Mouse (Mus musculus) CD4-positive, CD25-positive, alpha-beta regulatory T cell, adult 2 months (primary cell): ENCODE measurements around the gene Stx8.

Experiments used
- DNase-seq: peaks from one replicate; pipeline ENCODE4 v3.0.0-alpha.2; 2012; ENCODE audit warnings: low read depth, low spot score

Gene Stx8

GRCm38 (mm10) chr11:67965905-67966878 lies at the start of gene Stx8:
TSS of gene Stx8 (plus strand) at chr11:67966193.
- peak; percentile 95 for DNase-seq

GRCm38 (mm10) chr11:67917126-67917525 lies 48.9 kb upstream of the Stx8 start:
- DNase-seq: no peak

GRCm38 (mm10) chr11:67919593-67919992 lies 46.4 kb upstream of the Stx8 start:
- DNase-seq: no peak

GRCm38 (mm10) chr11:67920226-67920960 lies 45.6 kb upstream of the Stx8 start:
- no peak for DNase-seq

DNA sequence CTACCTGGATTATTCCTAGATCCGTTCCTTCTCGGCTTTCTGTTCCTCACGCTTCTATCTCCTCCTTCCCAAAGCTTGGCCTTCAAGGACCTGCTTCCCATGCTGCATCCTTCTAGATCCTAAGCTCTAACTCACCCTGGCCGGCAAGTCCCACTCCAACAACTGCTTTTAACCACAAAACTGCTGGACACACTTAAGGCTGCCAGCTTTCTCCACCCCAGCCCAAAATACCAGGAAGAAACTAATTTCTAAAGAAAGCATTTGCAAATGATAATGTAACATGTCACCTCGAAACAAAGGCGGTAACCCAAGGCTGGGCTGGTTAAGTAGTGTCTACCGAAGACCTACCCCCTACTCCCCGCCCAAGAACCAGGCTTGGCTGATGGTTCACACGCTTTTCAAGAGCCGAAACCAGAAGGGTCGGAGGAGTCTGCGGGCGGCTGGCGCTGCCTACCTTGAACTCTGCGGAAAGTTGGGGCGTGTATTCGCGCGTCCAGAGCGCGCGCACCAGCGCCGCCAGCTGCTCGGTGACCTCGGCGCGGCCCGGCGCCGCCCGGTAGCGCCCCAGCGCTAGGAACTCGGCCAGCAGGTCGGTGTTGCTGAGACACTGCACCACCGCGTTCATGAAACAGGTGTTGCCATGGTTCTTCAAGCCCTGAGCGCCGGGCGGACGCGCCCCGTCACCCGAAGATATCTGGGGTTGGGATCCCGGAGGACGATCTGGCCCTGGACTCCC lies 44.7 kb upstream of the Stx8 start:
- DNase-seq: peak; percentile 7

DNA sequence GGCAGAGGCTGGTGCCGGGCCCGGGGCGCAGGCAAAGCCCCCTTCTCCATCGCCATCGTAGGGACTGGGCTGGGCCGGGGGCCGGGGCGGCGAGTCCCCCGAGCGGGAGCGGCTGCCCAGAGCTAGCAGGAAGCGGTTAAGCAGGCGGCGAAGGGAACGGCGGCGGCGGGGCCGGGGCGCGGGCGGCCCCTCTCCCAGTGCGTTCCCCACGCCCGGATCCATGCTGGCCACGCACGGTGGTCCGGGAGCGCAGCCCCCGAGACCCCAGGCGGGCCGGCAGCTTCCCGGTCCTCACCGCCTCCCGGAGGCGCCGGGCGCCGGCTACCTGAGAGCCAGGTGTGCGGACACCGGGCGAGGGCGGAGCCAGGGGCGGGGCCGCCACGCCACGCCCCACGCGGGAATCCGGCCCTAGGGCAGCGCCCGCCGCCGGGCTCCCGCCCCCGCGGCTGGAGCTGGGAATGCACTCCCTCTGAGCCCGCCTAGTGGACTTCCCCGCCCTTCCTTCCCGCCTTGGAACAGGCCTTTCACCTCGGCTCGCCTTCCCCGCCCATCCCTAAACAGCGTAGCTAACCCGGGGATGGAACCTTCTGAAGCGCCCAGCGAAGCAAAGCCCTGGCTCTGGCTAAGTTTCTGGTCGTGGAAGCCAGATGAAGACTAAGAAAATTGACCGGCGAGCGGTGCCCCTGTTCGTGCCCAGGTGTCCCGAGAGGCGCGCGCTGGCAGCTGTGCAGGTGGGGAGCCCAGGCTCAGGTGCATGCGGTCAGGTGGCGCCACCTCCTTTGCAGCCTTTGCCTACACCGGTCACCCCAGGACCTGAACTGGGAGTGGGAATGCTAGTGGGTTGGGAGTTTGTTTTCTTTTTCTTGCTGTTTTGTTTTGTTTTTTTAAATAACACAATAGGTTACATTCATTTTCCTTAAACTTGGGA lies 43.9 kb upstream of the Stx8 start, which contains the start of gene Usp43:
Gene Usp43 (minus strand): TSS at position 327 of the 928 bp plus-strand sequence.
- DNase-seq: peak; percentile 5

- peak; percentile 40 for DNase-seq
Observed at GRCm38 (mm10) chr11:67922755-67923125, 43.3 kb upstream of the Stx8 start.

DNA sequence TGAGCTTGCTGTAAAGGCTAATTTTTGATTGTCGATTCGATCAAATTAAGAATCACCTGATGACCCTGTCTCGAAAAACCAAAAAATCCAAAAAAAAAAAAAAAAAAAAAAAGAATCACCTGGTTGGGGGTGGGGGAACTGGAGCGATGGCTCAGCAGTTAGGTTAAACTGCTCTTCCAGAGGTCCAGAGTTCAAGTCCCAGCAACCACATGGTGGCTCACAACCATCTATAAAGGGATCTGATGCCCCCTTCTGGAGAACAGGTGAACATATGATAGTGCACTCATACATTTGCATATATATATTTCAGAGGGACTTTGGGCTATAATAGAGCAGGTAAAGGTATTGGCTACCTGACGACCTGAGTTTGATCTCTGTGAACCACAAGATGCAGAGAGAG lies 42.3 kb upstream of the Stx8 start:
- DNase-seq: no peak

DNA sequence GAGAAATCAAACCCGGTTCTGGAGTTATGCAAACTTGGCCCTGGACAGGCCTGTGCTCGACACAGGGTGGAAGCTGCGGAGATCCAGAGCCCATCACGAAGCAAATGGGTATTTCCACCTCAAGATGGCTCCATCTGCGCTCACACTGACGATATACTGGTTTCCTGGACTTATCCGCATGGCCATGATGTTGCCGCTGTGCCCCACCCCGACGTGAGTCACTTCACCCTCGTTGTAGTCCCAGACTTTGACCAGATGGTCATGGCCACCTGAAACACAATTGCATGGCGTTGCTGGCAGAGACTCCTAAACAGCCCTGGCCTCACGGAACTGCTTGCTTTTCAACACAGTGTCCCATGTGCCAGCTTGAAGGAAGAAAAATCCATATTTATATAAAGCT lies 41.0 kb upstream of the Stx8 start:
- DNase-seq: no peak

DNA sequence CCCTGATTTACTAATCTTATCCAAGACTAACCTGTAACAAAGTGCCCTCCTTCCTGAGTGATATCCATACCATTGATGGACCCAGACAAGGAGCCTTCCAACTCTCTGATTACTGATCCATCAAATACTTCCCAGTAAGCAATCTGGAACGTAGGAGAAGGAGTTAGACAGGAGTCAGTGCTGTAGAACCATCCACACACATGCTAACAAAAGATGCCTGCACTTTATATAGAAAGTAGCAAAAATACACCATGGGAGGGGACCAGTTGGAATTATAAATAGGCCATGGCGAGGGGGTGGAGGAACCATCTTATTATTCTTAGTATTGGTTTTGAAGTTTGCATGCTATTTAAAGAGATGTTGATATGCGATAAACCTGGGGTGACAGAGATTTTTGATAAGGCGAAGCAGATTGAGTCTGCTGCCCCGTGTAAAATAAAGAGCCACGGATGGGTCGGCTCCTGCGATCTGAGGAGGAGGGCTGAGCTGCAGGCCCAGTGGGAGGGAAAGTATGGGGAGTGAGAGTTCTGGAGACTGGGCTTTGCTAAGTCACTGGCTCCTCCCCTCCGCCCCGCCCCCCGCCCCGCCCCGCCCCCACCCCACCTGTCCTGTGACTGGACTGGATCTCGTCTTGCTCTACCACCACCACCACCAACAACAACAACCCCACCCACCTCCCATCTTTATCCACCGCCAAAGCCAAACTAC lies 39.5 kb upstream of the Stx8 start:
- no peak for DNase-seq

DNA sequence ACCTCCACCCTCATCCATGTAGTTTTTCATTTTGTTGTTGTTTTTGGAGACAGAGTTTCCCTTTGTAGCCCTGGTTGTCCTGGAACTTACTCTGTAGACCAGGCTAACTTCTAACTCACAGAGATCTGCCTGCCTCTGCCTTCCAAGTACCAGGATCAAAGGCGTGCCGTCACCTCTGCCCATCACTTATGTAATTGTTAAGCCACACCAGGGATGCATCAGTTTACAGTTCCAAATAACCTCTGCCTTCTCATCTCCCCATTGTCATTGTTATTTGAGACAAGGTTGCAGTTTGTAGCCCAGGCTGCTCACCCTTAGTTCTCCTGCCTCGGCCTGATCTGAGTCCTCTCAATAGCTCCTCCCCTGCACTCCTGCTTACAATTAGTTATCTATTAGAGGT lies 33.8 kb upstream of the Stx8 start:
- DNase-seq: no peak

- no peak for DNase-seq
Observed at GRCm38 (mm10) chr11:67948229-67948628, 17.8 kb upstream of the Stx8 start.

DNA sequence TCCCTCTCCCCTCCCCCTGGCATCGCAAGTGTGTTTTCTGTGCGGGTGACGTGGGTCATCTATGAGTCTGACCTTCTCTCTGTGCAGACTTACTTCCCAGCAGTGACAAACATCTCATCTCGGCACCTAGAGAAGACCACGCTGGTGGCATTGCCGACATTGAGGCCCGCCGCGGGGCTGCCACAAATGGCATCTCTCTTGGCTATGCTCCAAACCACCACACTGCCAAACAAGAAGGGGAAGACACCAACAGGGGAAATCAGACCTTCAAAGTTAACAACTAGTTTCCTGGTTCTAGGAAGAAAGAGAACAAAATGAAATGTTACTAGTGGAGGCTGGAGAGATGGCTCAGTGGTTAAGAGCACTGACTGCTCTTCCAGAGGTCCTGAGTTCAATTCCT lies 16.5 kb upstream of the Stx8 start:
- peak; percentile 23 for DNase-seq

- DNase-seq: no peak
Observed at GRCm38 (mm10) chr11:67953604-67954003, 12.4 kb upstream of the Stx8 start.

GRCm38 (mm10) chr11:67954413-67954812 lies 11.6 kb upstream of the Stx8 start:
- DNase-seq: no peak

DNA sequence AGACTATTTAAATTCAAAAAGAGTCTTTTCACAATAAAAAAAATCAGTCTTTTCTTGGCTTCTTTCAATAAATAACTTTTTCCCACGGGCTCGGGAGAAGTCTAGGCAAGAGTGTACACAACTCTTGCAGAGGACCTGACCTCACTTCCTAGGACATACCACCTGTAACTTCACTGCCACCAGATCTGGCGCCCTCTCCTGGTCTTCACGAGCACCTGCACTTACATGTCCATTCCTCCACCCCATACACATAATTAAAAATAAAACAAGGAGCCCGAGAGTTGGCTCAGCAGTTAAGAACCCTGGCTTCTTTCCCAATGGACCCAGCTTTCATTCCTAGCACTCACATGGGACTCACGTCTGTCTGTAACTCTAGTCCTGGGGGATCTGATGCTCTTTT lies 1.9 kb upstream of the Stx8 start:
- DNase-seq: peak; percentile 58

DNA sequence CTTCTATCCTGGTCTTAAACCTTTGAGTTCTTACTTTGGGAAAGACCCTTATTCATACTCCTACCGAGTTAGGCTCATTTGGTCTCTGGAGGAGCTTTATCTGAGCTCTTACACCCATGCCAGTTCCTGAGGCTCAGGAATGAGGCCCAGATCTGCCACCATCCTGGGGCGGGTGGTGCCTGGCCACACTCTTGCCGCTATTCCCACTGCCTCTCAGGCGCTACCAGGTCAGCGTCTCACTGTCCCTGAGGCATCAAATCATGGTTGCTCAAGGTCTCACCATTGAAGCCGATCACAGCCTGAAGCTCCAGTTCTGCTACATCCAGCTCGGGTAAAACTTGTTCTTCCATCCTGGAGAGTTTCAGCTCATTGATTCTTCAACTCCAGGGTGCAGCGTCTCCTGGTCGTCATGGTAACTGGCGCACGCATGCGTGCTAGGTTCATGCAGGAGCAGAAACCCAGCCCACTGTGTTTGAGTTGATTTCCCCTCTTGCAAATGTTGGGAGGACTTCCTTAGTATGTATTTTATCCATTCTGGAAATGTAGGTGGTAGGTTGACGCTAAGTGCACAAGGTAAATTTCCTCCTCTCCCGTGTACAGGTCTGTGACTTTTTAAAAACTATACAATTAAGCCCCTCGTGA lies 630 bp upstream of the Stx8 start, which contains the start of gene Cfap52:
Gene Cfap52 (minus strand): TSS at position 410 of the 642 bp plus-strand sequence.
- peak; percentile 91 for DNase-seq

DNA sequence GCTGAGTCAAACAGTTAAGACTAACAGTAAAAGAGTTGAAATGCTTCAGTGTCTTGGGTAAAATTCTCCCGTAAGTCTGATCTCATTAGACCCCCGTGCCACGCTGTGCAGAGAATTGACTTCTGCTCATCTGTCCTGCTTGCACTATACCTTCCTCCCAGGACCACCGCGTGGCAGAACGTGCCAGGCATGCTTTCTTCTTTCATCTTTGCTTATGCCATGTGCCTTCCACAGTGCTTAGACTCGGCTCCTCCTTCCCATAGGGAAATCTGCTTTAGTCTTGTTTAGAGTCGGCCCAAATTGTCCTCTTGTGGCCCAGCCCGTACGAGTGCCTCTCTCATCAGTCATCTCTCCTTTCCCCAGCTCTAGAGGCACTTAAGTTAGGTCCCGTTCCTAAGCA lies 1.8 kb downstream of the Stx8 start:
- no peak for DNase-seq

- DNase-seq: no peak
Observed at GRCm38 (mm10) chr11:67972606-67973005, 6.6 kb downstream of the Stx8 start.

GRCm38 (mm10) chr11:67973225-67973624 lies 7.2 kb downstream of the Stx8 start:
- DNase-seq: no peak
